Mouse (Mus musculus): ENCODE measurements around the gene Irf2bp1. TPM values are rescaled to one million over a fixed set of nuclear protein-coding genes. Genes with fewer than 3 reads are reported as not detected.
A peak's percentile ranks its signal among the peaks of the same experiment; 100 is the strongest.

Irf2bp1 gene
- polyA plus RNA-seq, 1 experiment = 7.3 TPM

DNA sequence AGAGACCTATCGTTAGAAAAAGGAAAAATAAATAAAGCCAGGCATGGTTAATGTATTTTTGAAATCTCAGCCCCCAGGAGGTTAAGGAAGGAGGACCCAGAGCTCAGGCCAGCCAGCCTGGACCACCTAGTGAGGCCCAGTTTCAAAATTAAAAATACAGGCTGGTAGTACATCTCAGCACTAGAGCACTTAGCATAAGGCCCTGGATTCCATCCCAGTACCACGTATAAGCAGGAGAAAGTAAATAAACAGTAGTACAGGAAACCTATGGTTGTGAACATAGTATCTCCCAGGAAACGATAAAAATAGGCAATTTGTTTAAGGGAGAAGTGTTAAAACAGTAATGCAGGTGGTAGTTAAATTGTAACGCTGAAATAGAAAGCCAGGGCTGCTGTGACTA lies 1.7 kb upstream of the Irf2bp1 start:
- Histone ChIP-seq H3K4me3 (replicated peaks; ENCODE audit: control insufficient read depth, low read depth, low read length) (no peak overlapping the region), H3K4me1 (ENCODE audit: control insufficient read depth, insufficient read depth, low read length) (no peaks in the 10 kb centered on the region; the same call in 1 of the 2 replicates), H3K27ac (ENCODE audit: control insufficient read depth, insufficient read depth, low read depth, low read length, poor library complexity) (no peak overlapping the region)
- 19% methylated on average over 4 of the region's 4 CpGs for WGBS
- TF ChIP-seq POLR2A (IDR thresholded peaks at IDR 0.05; ENCODE audit: borderline replicate concordance, control insufficient read depth, low read depth, low read length) (no peak), CTCF (IDR thresholded peaks at IDR 0.05; ENCODE audit: control insufficient read depth, insufficient read depth, low read length) (no peak)

DNA sequence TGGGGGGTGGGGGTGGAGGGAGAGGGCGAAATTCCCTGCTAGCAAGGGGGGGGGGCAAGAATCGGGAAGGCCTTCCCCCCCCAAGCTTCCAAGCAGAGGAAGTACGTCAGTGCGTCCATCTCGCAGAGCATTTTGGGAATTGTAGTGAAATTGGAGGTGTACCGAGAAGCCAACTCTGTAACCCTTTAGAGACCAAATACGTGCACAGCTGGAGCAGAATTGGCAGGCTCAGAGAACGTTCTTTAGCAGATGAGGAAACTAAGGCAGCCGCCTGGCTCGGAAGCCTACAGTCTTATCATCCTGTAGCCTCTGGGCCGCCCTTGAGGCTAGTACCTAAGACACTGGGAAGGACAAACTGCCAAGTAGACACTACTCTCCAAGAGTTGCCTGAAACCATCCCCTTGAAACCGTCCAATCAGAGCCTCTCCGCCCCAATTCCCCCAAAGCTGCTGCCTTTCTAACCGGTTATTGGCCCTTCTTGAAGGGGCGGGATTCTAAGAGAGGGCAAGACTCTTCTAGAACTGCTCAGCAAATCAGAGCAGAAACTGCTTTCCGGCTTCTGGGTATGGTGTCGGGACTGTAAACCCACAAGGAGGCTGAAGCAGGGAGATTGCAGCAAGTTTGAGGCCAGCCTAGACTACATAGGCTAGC lies 871 bp upstream of the Irf2bp1 start:
- Histone ChIP-seq H3K4me1 (ENCODE audit: control insufficient read depth, insufficient read depth, low read length) (no peaks in the 10 kb centered on the region; the same call in 1 of the 2 replicates), H3K4me3 (replicated peaks; ENCODE audit: control insufficient read depth, low read depth, low read length) (peak overlapping the region; percentile 44), H3K27ac (ENCODE audit: control insufficient read depth, insufficient read depth, low read depth, low read length, poor library complexity) (peak overlapping the region; percentile 54)
- WGBS = under 1% methylated on average over 17 of the region's 17 CpGs
- TF ChIP-seq POLR2A (IDR thresholded peaks at IDR 0.05; ENCODE audit: borderline replicate concordance, control insufficient read depth, low read depth, low read length) = no peak
- TF ChIP-seq CTCF (IDR thresholded peaks at IDR 0.05; ENCODE audit: control insufficient read depth, insufficient read depth, low read length) = no peak

DNA sequence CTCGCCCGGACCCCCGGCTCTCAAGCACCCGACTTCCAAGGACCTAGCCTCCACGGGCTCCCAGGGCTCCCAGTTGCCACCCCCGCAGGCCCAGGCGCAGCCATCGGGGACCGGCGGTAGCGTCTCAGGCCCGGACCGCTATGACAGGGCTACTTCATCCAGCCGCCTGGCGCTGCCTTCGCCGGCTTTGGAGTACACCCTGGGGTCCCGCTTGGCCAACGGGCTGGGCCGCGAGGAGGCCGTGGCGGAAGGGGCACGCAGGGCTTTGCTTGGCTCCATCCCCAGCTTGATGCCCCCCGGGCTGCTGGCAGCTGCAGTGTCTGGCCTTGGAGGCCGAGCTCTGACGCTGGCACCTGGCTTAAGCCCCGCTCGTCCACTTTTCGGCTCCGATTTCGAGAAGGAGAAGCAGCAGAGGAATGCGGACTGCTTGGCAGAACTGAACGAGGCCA lies 811 bp downstream of the Irf2bp1 start:
- 18% methylated on average over 34 of the region's 34 CpGs for WGBS
- no peaks in the 10 kb centered on the region; the same call in 1 of the 2 replicates for H3K4me1 ChIP-seq (ENCODE audit: control insufficient read depth, insufficient read depth, low read length)
- TF ChIP-seq CTCF (IDR thresholded peaks at IDR 0.05; ENCODE audit: control insufficient read depth, insufficient read depth, low read length) = no peak
- TF ChIP-seq POLR2A (IDR thresholded peaks at IDR 0.05; ENCODE audit: borderline replicate concordance, control insufficient read depth, low read depth, low read length) = no peak
- peak overlapping the region; percentile 90; the same call in 1 of the 2 replicates for H3K27ac ChIP-seq (ENCODE audit: control insufficient read depth, insufficient read depth, low read depth, low read length, poor library complexity)
- peak overlapping the region; percentile 82 for H3K4me3 ChIP-seq (replicated peaks; ENCODE audit: control insufficient read depth, low read depth, low read length)

DNA sequence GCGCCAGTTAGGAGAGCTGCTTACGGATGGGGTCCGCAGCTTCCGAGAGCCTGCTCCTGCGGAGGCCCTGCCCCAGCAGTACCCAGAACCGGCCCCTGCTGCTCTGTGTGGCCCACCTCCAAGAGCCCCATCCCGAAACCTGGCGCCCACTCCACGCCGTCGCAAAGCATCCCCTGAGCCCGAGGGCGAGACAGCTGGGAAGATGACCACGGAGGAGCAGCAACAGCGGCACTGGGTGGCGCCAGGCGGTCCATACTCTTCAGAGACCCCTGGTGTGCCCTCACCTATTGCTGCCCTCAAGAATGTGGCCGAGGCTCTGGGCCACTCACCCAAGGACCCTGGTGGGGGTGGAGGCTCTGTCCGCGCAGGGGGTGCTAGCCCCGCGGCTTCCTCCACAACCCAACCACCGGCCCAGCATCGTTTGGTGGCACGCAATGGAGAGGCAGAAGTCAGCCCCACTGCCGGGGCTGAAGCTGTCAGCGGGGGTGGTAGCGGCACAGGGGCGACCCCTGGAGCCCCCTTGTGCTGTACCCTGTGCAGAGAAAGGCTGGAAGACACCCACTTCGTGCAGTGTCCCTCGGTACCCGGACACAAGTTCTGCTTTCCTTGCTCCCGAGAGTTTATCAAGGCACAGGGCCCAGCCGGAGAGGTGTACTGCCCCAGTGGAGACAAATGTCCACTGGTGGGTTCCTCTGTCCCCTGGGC lies 1.7 kb downstream of the Irf2bp1 start:
- Histone ChIP-seq H3K27ac (ENCODE audit: control insufficient read depth, insufficient read depth, low read depth, low read length, poor library complexity) (no peak overlapping the region), H3K4me1 (ENCODE audit: control insufficient read depth, insufficient read depth, low read length) (no peaks in the 10 kb centered on the region; the same call in 1 of the 2 replicates), H3K4me3 (replicated peaks; ENCODE audit: control insufficient read depth, low read depth, low read length) (no peak overlapping the region)
- 87% methylated on average over 34 of the region's 34 CpGs for WGBS
- no peak for TF ChIP-seq POLR2A (IDR thresholded peaks at IDR 0.05; ENCODE audit: borderline replicate concordance, control insufficient read depth, low read depth, low read length)
- no peak for TF ChIP-seq CTCF (IDR thresholded peaks at IDR 0.05; ENCODE audit: control insufficient read depth, insufficient read depth, low read length)

DNA sequence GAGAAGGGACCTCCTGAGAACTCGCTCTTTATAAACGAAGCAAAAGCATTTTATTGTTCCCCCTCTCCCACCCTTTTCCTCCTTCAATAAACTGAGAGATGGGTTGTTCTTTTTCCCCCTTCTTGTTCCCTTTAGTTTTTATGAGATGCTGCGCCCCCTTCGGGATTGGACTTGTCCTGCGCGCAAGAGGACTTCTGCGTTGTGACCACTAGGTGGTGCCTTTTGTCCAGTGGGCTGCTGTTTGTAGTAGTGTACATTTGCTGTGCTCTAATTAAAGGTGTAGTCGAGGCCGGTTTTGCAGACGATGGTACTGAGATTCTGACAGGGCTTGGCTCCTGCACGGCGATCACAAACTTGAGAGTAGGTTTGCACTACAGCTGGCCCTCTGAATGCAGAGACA lies 2.6 kb downstream of the Irf2bp1 start:
- H3K4me1 ChIP-seq (ENCODE audit: control insufficient read depth, insufficient read depth, low read length) = no peaks in the 10 kb centered on the region; the same call in 1 of the 2 replicates
- H3K4me3 ChIP-seq (replicated peaks; ENCODE audit: control insufficient read depth, low read depth, low read length) = no peak overlapping the region
- 2% methylated on average over 12 of the region's 12 CpGs for WGBS
- no peak overlapping the region for H3K27ac ChIP-seq (ENCODE audit: control insufficient read depth, insufficient read depth, low read depth, low read length, poor library complexity)
- TF ChIP-seq CTCF (IDR thresholded peaks at IDR 0.05; ENCODE audit: control insufficient read depth, insufficient read depth, low read length) (peak; percentile 98), POLR2A (IDR thresholded peaks at IDR 0.05; ENCODE audit: borderline replicate concordance, control insufficient read depth, low read depth, low read length) (no peak)

DNA sequence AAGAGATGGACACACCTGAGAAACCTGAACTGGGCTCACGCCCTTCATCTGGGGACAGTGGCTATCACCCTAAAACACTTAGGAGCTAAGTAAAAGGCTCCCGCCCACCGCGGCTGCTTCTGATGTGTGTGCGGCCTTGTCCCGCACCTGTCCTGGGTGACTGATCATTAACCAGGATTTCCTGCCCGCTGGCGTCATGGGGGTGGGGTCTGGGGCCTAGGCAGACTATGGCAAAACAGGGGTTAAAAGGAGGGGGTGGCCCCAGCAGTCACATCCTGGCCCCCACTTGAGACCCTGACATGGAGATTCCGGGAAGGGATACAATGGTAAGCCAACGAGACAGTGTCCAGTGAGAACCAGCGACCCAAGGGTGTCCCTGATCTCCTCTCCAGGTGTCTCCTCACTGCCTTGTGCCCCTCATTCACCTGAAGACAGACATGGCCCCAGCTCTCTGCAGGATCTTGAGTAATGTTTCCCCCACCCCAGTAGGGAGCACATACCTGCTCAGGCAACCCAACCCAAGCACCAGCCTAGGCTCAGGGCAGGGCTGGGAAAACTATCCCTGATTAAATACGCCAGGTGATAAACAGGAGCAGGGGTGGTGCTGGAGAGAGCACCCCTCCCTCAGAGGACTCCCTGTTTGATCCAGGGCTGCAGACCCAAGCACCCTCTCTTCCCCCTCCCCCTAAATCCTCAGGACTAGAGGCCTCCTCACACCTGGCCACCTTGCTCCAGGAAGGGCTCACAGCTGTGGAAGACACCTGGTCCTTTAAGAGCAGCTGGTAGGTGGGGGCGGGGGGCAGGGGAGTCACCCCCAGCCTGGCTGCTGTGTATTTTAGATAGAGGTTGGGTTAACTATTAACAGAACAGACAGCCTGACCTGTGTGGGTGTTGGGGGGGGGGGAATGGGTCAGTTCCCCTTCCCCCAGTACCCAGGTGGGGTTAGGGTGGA lies 3.5 kb downstream of the Irf2bp1 start:
- Histone ChIP-seq H3K4me3 (replicated peaks; ENCODE audit: control insufficient read depth, low read depth, low read length) (no peak overlapping the region), H3K27ac (ENCODE audit: control insufficient read depth, insufficient read depth, low read depth, low read length, poor library complexity) (no peak overlapping the region), H3K4me1 (ENCODE audit: control insufficient read depth, insufficient read depth, low read length) (no peaks in the 10 kb centered on the region; the same call in 1 of the 2 replicates)
- WGBS = 75% methylated on average over 13 of the region's 13 CpGs
- TF ChIP-seq CTCF (IDR thresholded peaks at IDR 0.05; ENCODE audit: control insufficient read depth, insufficient read depth, low read length) (no peak), POLR2A (IDR thresholded peaks at IDR 0.05; ENCODE audit: borderline replicate concordance, control insufficient read depth, low read depth, low read length) (no peak)

DNA sequence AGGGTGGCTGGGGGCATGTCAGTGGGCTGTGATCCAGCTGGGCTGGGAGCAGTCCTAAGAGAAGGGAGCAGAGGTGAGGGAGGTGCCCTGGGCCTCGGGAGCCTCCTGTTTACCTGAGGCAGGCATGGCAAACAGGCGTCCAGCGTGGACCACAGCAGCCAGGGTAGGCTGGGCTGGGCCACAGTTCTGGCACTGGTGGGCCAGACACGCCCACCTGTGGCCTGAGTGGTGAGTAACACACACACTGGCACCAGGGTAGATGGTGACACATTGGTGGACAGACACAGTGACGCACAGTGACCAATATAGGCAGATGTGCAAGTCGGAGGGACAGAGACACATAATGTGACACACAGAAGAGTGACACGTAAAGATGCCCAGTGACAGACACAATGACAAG lies 6.7 kb downstream of the Irf2bp1 start:
- no peak overlapping the region for H3K4me3 ChIP-seq (replicated peaks; ENCODE audit: control insufficient read depth, low read depth, low read length)
- 75% methylated on average over 7 of the region's 7 CpGs for WGBS
- TF ChIP-seq CTCF (IDR thresholded peaks at IDR 0.05; ENCODE audit: control insufficient read depth, insufficient read depth, low read length) (no peak), POLR2A (IDR thresholded peaks at IDR 0.05; ENCODE audit: borderline replicate concordance, control insufficient read depth, low read depth, low read length) (no peak)
- H3K27ac ChIP-seq (ENCODE audit: control insufficient read depth, insufficient read depth, low read depth, low read length, poor library complexity) = no peak overlapping the region
- H3K4me1 ChIP-seq (ENCODE audit: control insufficient read depth, insufficient read depth, low read length) = no peaks in the 10 kb centered on the region; the same call in 1 of the 2 replicates

Data from bone marrow, adult 2 months (tissue).